Mouse (Mus musculus) heart, embryonic 11.5 days (tissue): Measurements from ENCODE around the gene Hnrnpk. TPM values are rescaled to one million over a fixed set of nuclear protein-coding genes. Genes with fewer than 3 reads are reported as not detected.

Source experiments
- ATAC-seq: fragments of 200-750 bp; cut with Nextera tagmentation; replicated peaks from 2 replicates; pipeline ENCODE4 v1.8.0; 2017; ENCODE audit warnings: moderate library complexity; ENCODE audit not compliant: insufficient number of reproducible peaks, low FRiP score, low TSS enrichment
- H3K27ac ChIP-seq: fragments of 300-500 bp; sonication (generic); 2 replicates; pipeline ENCODE4 v1.5.1; 2014; ENCODE audit warnings: mild to moderate bottlenecking, low read depth, low read length
- H3K27me3 ChIP-seq: fragments of 300-500 bp; sonication (generic); 2 replicates; pipeline ENCODE4 v1.6.1; 2014; ENCODE audit warnings: mild to moderate bottlenecking, low read length, mixed read lengths; ENCODE audit not compliant: control insufficient read depth, insufficient read depth
- H3K36me3 ChIP-seq: fragments of 300-500 bp; sonication (generic); 2 replicates; pipeline ENCODE4 v1.6.1; 2014; ENCODE audit warnings: mild to moderate bottlenecking, low read length, moderate library complexity, mixed read lengths; ENCODE audit not compliant: control insufficient read depth, insufficient read depth
- H3K4me1 ChIP-seq: fragments of 300-500 bp; sonication (generic); 2 replicates; pipeline ENCODE4 v1.6.1; 2014; ENCODE audit warnings: low read length; ENCODE audit not compliant: control insufficient read depth, insufficient read depth
- H3K4me2 ChIP-seq: fragments of 300-500 bp; sonication (generic); 2 replicates; pipeline ENCODE4 v1.6.1; 2014; ENCODE audit warnings: mild to moderate bottlenecking, moderate library complexity
- H3K4me3 ChIP-seq: fragments of 300-500 bp; sonication (generic); 2 replicates; pipeline ENCODE4 v1.5.1; 2014; ENCODE audit warnings: low read depth, low read length
- H3K9ac ChIP-seq: fragments of 300-500 bp; sonication (generic); 2 replicates; pipeline ENCODE4 v1.6.1; 2014; ENCODE audit warnings: mild to moderate bottlenecking, low read depth, low read length, moderate library complexity
- H3K9me3 ChIP-seq: fragments of 300-500 bp; sonication (generic); replicated peaks from 2 replicates; pipeline ENCODE4 v1.6.1; 2016; ENCODE audit warnings: low read length; ENCODE audit not compliant: control insufficient read depth
- WGBS: fragments of 180-500 bp; shearing (Covaris S2); extraction: QIAGEN DNeasy Blood & Tissue Kit; methylation state at CpG from one replicate; pipeline ENCODE4 v1.1.7; 2014; ENCODE audit not compliant: insufficient replicate concordance; 5-methylcytosine and 5-hydroxymethylcytosine counted together
- microRNA counts: library from miRNA; unstranded; fragments of <30 nt; microRNA quantifications from one replicate; lab custom pipeline; 2015
- microRNA-seq: library from miRNA; unstranded; fragments of <30 nt; microRNA quantifications from one replicate; pipeline ENCODE4, GENCODE M21; 2016; ENCODE audit warnings: borderline number of aligned reads
- polyA plus RNA-seq: library from polyadenylated mRNA; unstranded; fragments of >200 nt; fragmentation: Nextera tagmentation; extraction: Ambion mirVana; gene quantifications from 2 replicates; pipeline ENCODE4 v1.2.1, GENCODE M21; 2014

Hnrnpk gene
- polyA plus RNA-seq, 1 experiment from 2014 or later: 1,114 TPM

- H3K27me3 ChIP-seq: no peaks in the 10 kb centered on the region
- H3K9me3 ChIP-seq: no peaks in the 10 kb centered on the region
- H3K4me1 ChIP-seq: no peaks in the 10 kb centered on the region
- WGBS: 64% methylated on average over 8 of the region's 8 CpGs
- H3K27ac ChIP-seq: no peak overlapping the region
- no peaks in the 10 kb centered on the region for H3K36me3 ChIP-seq
- no peak overlapping the region for H3K4me2 ChIP-seq
- H3K9ac ChIP-seq: no peak overlapping the region
- no peak overlapping the region for H3K4me3 ChIP-seq
- ATAC-seq: no peak
Observed at GRCm38 (mm10) chr13:58364353-58365175, 38.6 kb downstream of the Hnrnpk start.

DNA sequence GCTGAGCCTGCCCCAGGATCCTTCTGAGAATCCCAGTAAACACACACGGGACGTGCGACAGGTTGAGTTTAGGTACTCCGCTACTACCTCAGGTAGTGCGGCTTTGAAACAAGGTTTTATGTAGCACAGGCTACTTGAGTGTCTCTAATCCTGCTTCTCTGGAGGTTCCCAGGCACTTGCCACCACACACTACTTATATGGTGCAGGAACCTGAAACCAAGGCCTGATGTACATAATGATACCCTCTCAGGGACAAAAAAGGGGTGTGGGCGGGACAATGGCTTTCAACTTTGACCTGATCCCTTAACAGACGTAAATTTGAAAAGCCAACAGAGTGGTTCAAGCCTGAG lies 43.9 kb downstream of the Hnrnpk start:
- peak overlapping the region; percentile 95 for H3K4me2 ChIP-seq
- peak; percentile 33; the same call in 1 of the 2 replicates for ATAC-seq
- no peaks in the 10 kb centered on the region for H3K27me3 ChIP-seq
- H3K4me1 ChIP-seq: no peaks in the 10 kb centered on the region
- no peaks in the 10 kb centered on the region for H3K36me3 ChIP-seq
- no peak overlapping the region for H3K27ac ChIP-seq
- no peaks in the 10 kb centered on the region for H3K9me3 ChIP-seq
- H3K9ac ChIP-seq: peak overlapping the region; percentile 23
- H3K4me3 ChIP-seq: peak overlapping the region; percentile 66
- WGBS: 4% methylated on average over 7 of the region's 7 CpGs

DNA sequence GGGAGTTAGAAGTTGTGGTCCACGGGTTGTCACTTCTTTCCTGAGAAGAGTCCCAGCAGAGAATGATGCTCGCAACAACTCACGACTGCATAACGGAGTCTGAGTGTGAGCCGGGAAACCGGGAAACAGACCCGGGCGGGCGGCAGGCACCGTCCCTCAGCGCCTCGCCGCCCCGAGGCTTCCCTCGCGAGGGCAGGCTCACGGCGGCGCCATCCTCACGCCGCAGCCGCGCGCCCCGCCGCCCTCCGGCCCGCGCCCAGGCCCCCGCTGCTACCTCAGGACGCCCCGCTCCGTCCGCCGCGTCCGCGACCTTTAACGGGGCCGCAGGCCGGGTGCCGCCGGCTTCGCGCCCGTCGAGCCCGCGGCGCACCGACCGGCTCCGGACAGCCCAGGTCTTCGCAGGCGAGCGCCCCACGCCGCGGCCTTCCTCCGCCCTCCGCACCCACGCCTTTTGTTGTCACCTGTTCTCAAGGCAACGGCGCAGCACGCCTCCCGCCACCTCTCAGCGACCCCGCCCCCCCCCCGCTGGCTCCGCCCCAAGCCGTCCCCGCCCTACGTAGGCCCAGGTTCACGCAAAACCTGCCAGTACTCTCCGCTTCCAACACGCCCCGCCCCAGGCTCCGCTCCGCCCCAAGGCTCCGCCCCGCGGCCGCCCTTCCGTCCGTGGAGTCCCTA lies 44.4 kb downstream of the Hnrnpk start, which contains the start of gene Kif27:
Gene Kif27, minus strand, starts transcription at position 494 of the 675 bp plus-strand sequence.
- no peaks in the 10 kb centered on the region for H3K36me3 ChIP-seq
- peak; percentile 97 for ATAC-seq
- WGBS: under 1% methylated on average over 70 of the region's 85 CpGs
- peak within 1 kb of the TSS; percentile 66 for H3K4me3 ChIP-seq
- H3K9me3 ChIP-seq: no peaks in the 10 kb centered on the region
- peak within 1 kb of the TSS; percentile 95 for H3K4me2 ChIP-seq
- peak within 1 kb of the TSS; percentile 71 for H3K9ac ChIP-seq
- H3K27me3 ChIP-seq: no peaks in the 10 kb centered on the region
- H3K27ac ChIP-seq: no peak within 1 kb of the TSS
- H3K4me1 ChIP-seq: no peaks in the 10 kb centered on the region

DNA sequence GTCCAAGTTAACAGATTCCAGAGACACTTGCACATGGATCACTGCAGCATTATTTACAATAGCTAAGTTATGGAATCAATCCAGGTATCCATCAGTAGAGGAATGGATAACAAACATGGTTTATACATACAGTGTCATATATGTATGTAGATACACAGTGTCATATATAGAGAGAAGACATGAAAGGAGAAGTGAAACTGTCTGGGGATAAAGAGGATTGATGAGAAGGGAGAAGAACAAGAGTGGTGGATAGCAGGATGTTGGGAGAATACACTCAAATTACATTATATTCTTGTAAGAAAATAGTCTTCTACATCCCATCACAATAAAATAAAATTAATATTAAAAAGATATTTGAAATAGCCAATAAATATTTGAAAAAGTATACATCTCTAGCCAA lies 50.1 kb downstream of the Hnrnpk start:
- Histone ChIP-seq H3K9me3 (no peaks in the 10 kb centered on the region), H3K4me3 (no peak overlapping the region), H3K27ac (no peak overlapping the region), H3K9ac (no peak overlapping the region), H3K4me1 (no peaks in the 10 kb centered on the region), H3K27me3 (no peaks in the 10 kb centered on the region), H3K36me3 (no peaks in the 10 kb centered on the region), H3K4me2 (no peak overlapping the region)
- ATAC-seq: no peak

DNA sequence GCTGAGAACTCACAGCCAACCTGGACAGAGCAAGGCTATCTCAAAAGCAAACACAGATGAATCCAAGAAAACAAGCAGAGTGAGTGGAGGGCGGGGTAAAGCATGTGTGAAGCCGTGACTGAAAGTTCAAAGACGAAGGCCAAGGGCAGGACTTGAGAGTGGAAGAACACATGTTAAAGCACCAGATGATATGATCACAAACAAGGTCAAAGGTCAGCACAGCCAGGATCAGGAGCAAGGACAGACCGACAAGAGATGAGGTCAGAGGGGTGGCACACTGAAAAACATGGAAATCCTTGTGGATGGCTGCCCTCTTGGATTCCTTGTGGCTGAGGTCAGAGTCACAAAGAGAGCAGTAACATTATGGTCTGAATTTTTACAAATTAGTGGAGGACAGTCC lies 52.5 kb downstream of the Hnrnpk start:
- WGBS: 41% methylated on average over 4 of the region's 4 CpGs
- no peaks in the 10 kb centered on the region for H3K4me1 ChIP-seq
- ATAC-seq: no peak
- H3K27me3 ChIP-seq: no peaks in the 10 kb centered on the region
- H3K36me3 ChIP-seq: no peaks in the 10 kb centered on the region
- H3K9ac ChIP-seq: no peak overlapping the region
- no peaks in the 10 kb centered on the region for H3K9me3 ChIP-seq
- H3K27ac ChIP-seq: no peak overlapping the region
- H3K4me2 ChIP-seq: no peak overlapping the region
- no peak overlapping the region for H3K4me3 ChIP-seq

GRCm38 (mm10) chr13:58344505-58344904 lies 58.6 kb downstream of the Hnrnpk start:
- Histone ChIP-seq H3K4me1 (no peaks in the 10 kb centered on the region), H3K27me3 (no peaks in the 10 kb centered on the region), H3K4me3 (no peak overlapping the region), H3K9me3 (no peaks in the 10 kb centered on the region), H3K36me3 (no peaks in the 10 kb centered on the region), H3K4me2 (no peak overlapping the region), H3K27ac (no peak overlapping the region), H3K9ac (no peak overlapping the region)
- 82% methylated on average over 9 of the region's 9 CpGs for WGBS
- no peak for ATAC-seq

MicroRNA genes within 50 kb of the gene (microRNA counts, 519-probe panel; counts per million panel counts)
- microRNA mmu-miR-7a (lab: Ali Mortazavi, UCI): 32.2 counts per million

Small RNA genes lying within 50 kb of the gene (microRNA-seq; reads per million reads assigned to microRNA genes)
- 63.2 reads per million, percentile 60 among the genes with 10 or more reads in this experiment for gene Mir7-1

Other genes with a start within 250 kb of the Hnrnpk start
- gene Idnk, start 245.7 kb downstream of the Hnrnpk start, polyA plus RNA-seq: 30.7 and 32.5 TPM in 2 replicates
- 71.6 and 91.5 TPM in 2 replicates for gene Ubqln1, start 187.7 kb downstream of the Hnrnpk start, polyA plus RNA-seq
- gene Gkap1, start 127.6 kb downstream of the Hnrnpk start, polyA plus RNA-seq: 22.7 TPM in 2 replicates
- 0.31 and 0.66 TPM in 2 replicates for gene Kif27, start 44.2 kb downstream of the Hnrnpk start, polyA plus RNA-seq
- gene 2210016F16Rik, start 18.1 kb downstream of the Hnrnpk start, polyA plus RNA-seq: 31.4 and 34.5 TPM in 2 replicates
- gene Rmi1, start 1.1 kb downstream of the Hnrnpk start, polyA plus RNA-seq: 22.7 and 24.1 TPM in 2 replicates
- not detected in 2 replicates for gene Slc28a3, start 207.5 kb upstream of the Hnrnpk start, polyA plus RNA-seq